Mouse (Mus musculus) kidney, adult 8-10 months (tissue): Measurements from ENCODE around the gene Mgat5.
A peak's percentile ranks its signal among the peaks of the same experiment; 100 is the strongest.

ENCODE experiments used
- DNase-seq, 2 experiments: peaks; one replicate each; pipeline ENCODE4 v3.0.0; 2022

Mgat5 gene

GRCm38 (mm10) chr1:127347878-127348620 is 143.2 kb downstream of the Mgat5 start:
- DNase-seq = no peak

- no peak for DNase-seq
Observed at GRCm38 (mm10) chr1:127348642-127349341, 144.0 kb downstream of the Mgat5 start.

GRCm38 (mm10) chr1:127351380-127352057 is 146.7 kb downstream of the Mgat5 start:
- no peak for DNase-seq

GRCm38 (mm10) chr1:127352131-127352793 is 147.4 kb downstream of the Mgat5 start:
- DNase-seq = peak in 1 of 2 experiments; percentile 24

GRCm38 (mm10) chr1:127353408-127353807 is 148.6 kb downstream of the Mgat5 start:
- DNase-seq = no peak

GRCm38 (mm10) chr1:127354152-127354551 is 149.3 kb downstream of the Mgat5 start:
- no peak for DNase-seq

- DNase-seq = no peak
Observed at GRCm38 (mm10) chr1:127355034-127355433, 150.2 kb downstream of the Mgat5 start.

GRCm38 (mm10) chr1:127363638-127364037 is 158.8 kb downstream of the Mgat5 start:
- no peak for DNase-seq

GRCm38 (mm10) chr1:127365706-127366105 is 160.9 kb downstream of the Mgat5 start:
- no peak for DNase-seq

GRCm38 (mm10) chr1:127366111-127366510 is 161.3 kb downstream of the Mgat5 start:
- no peak for DNase-seq

GRCm38 (mm10) chr1:127368513-127368912 is 163.7 kb downstream of the Mgat5 start:
- no peak for DNase-seq

GRCm38 (mm10) chr1:127369538-127369937 is 164.7 kb downstream of the Mgat5 start:
- DNase-seq = no peak

- no peak for DNase-seq
Observed at GRCm38 (mm10) chr1:127372096-127372495, 167.3 kb downstream of the Mgat5 start.

- no peak for DNase-seq
Observed at GRCm38 (mm10) chr1:127373559-127373958, 168.7 kb downstream of the Mgat5 start.

- DNase-seq = no peak
Observed at GRCm38 (mm10) chr1:127374157-127374556, 169.3 kb downstream of the Mgat5 start.

GRCm38 (mm10) chr1:127380140-127380539 is 175.3 kb downstream of the Mgat5 start:
- DNase-seq = no peak

GRCm38 (mm10) chr1:127380749-127381501 is 176.1 kb downstream of the Mgat5 start:
- DNase-seq = no peak

- DNase-seq = no peak
Observed at GRCm38 (mm10) chr1:127383071-127383470, 178.3 kb downstream of the Mgat5 start.

GRCm38 (mm10) chr1:127387226-127387625 is 182.4 kb downstream of the Mgat5 start:
- DNase-seq = no peak

GRCm38 (mm10) chr1:127387661-127388060 is 182.8 kb downstream of the Mgat5 start:
- DNase-seq = no peak

GRCm38 (mm10) chr1:127394716-127395115 is 189.9 kb downstream of the Mgat5 start:
- peak in 1 of 2 experiments; percentile 41 for DNase-seq

GRCm38 (mm10) chr1:127395724-127396123 is 190.9 kb downstream of the Mgat5 start:
- no peak for DNase-seq
